Mouse (Mus musculus) kidney, adult 2 months (tissue): ENCODE data around the gene Gm26938.

ENCODE experiments used
- CTCF ChIP-seq: fragments of 200-500 bp; conservative IDR thresholded peaks from 2 replicates; pipeline ENCODE4 v1.5.1; 2011; ENCODE audit warnings: low read depth, mild to moderate bottlenecking, control low read depth, low read length, moderate library complexity, mixed read lengths; ENCODE audit not compliant: insufficient read depth, insufficient read length
- POLR2A ChIP-seq: fragments of 200-500 bp; IDR thresholded peaks from one replicate; pipeline ENCODE4 v1.6.1; 2011; ENCODE audit warnings: low read depth, low read length, control low read depth

GRCm38 (mm10) chr5:139798168-139798900, 27.9 kb downstream of the Gm26938 start:
- TF ChIP-seq CTCF, result no peak
- no peak for TF ChIP-seq POLR2A
